Mouse (Mus musculus) spleen, adult 18-20 months (tissue): Measurements from ENCODE around the gene Speer4d.
"Not testable (repeated sequence)": the region's sequence is repeated elsewhere in the genome, so short reads cannot be mapped to it uniquely, and the experiment has no call there.

Source experiments
- DNase-seq, 2 experiments: peaks; one replicate each; pipeline ENCODE4 v3.0.0; 2022; ENCODE audit warnings: mixed read lengths in 2 of 2

Gene Speer4d

DNA sequence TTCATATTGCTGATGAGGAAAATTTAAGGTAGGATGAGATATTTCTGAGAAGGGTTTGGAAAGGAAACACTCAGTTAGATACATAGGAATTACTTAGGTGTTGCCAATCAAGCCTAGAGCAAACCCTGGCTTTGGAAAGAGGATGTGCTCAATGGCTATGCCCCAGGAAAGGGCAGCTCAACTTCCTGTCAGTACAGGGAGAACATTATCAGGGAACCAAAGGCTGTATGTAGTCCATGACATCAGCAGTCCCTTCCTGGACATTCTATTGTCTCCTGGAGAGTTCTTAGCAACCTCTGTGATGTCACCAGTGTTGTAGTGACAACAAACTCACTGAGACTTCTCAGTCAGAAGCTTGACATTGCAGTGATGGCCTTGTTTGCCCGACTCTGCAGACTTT is at the start of gene Speer4d:
Gene Speer4d, plus strand, starts transcription at position 301 of the 400 bp plus-strand sequence.
- not testable (repeated sequence) for DNase-seq

DNA sequence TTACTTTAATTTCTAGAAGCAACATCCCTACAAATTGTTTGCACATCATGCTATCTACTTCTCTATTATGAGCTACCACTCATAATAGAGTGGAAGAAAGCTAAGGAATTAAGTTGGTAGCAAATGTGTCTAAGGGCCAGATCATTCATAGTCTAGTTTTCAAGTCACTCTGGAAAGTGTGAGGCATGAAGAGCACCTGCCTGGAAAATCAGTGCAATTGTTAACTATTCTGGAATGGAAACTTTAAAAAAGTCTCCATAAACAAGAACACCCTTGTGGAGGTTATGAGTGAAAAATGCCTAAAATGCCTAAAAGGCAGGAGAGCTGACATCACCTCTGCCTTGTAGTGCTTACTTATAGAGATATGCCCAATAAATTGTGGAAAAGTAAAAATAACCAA is 45.1 kb upstream of the Speer4d start:
- not testable (repeated sequence) for DNase-seq

DNA sequence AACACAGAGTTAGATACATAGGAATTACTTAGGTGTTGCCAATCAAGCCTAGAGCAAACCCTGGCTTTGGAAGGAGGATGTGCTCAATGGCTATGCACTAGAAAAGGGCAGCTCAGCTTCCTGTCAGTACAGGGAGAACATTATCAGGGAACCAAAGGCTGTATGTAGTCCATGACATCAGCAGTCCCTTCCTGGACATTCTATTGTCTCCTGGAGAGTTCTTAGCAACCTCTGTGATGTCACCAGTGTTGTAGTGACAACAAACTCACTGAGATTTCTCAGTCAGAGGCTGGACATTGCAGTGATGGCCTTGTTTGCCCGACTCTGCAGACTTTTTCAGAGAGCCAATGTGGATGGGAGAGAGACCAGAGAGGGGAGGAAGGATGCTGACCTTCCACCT is 41.8 kb upstream of the Speer4d start, which contains the start of gene Gm21083:
Gene Gm21083, plus strand, starts transcription at position 301 of the 400 bp plus-strand sequence.
- DNase-seq: not testable (repeated sequence)

DNA sequence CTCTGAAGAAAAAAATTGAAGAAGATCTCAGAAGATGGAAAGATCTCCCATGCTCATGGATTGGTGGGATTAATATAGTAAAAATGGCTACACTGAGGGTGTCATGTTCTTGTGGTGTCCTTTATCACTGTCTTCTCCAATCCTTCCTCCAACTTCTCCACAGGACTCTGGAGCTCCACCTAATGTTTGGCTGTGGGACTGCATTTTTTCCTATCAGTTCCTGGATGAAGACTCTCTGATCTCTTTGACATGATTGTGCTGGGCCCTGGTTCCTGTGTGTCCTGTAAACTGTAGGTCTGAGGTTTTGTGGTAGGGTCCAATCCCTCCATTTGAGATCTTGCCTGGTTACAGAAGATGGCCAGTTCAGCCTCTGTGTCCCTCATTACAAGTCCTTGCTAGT is 32.5 kb upstream of the Speer4d start:
- DNase-seq: not testable (repeated sequence)

DNA sequence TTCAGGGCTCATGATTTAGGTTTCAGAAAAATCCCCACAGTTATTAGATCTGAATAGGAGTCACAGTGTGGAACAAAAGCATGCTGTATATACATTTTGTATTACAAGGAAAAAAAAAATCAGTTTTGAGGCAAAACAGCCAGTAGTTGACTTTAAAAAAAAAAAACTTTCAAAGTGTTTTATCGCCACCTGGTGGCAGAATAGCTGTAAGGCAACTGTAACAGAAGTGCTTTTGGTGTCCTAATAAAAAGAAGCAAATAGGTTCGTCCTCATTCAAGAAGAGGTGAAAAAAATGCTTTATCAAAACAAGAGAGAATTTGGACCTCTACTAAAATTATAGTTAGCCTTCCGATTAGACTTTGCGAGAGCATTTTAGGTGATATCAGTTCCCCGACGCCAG is 30.6 kb upstream of the Speer4d start:
- not testable (repeated sequence) for DNase-seq

DNA sequence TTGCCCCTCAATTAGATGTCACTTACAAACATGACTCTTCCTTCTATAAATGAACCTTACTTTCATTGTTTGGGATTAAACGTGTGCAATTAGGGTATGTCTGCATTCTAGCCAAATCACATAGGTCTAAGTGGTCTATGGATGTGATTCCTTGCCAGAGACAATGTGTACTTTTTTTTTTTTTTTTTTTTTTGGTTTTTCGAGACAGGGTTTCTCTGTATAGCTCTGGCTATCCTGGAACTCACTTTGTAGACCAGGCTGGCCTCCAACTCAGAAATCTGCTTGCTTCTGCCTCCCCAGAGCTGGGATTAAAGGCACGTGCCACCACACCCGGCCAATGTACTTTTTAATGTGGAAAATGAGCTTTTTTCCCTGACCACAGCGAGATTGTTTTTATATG is 28.2 kb upstream of the Speer4d start:
- DNase-seq: not testable (repeated sequence)

DNA sequence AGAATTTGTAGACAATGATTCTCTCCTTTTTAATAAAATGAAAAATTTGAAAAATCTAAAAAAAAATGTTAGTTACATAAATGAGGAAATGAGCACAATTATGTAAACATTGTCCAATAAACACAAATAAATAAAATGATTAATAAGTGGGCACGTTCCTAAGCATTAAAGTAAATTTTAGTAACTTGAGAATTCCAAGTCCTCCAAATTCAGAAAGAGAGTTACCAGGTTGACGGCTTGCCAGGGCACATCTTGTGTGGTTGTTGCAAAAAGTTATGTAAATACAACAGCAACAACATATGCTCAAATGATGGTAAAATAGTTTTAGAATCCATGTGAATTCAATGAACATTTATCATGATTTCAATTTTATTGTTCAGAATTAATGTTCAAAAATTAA is 27.3 kb upstream of the Speer4d start:
- not testable (repeated sequence) for DNase-seq

DNA sequence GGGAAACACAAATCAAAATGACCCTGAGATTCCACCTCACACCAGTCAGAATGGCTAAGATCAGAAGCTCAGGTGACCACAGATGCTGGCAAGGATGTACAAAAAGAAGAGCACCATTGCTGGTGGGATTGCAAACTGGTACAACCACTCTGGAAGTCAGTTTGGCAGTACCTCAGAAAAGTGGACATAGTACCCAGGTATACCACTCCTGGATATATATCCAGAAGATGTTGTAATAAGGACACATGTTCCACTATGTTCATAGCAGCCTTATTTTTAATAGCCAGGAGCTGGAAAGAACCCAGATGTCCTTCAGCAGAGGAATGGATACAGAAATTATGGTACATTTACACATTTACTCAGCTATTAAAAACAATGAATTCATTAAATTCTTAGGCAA is 20.0 kb upstream of the Speer4d start:
- DNase-seq: not testable (repeated sequence)

DNA sequence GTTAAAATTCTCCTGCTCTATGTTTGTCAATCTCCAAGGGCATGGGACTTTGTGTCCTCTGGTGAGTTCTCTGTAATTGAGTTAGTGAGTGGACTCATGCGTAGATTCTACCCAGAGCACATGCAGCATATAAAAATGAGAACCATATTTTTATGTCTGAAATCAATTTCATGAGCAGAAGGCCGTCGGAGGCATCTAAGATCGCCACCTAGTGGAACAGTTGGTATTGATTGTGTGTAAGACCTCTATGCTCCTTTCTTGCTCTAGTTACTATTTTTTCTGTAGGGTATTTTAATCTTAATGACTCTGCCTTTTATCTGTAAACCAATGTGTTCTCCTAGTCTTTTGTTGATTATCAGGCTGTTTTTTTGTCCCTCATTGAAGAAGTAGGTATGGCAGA is 18.5 kb upstream of the Speer4d start:
- not testable (repeated sequence) for DNase-seq

DNA sequence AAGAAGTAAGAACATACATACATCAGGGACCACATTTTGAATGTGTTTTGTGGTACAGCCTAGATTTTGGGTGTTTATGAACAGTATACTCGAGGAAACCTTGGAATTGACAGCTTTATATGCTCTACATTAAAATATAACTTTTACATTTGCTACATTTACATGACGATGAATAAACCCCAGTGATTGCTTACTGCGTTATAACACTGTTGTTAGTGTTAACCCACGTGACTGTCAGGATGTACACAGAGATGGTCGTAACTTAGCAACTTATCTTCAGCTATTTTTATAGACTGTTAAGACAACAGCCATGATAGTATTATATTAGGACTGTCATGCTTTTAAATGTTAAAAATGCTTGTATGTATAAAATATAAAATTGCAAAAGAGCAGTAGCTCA is 17.4 kb upstream of the Speer4d start:
- DNase-seq: not testable (repeated sequence)

DNA sequence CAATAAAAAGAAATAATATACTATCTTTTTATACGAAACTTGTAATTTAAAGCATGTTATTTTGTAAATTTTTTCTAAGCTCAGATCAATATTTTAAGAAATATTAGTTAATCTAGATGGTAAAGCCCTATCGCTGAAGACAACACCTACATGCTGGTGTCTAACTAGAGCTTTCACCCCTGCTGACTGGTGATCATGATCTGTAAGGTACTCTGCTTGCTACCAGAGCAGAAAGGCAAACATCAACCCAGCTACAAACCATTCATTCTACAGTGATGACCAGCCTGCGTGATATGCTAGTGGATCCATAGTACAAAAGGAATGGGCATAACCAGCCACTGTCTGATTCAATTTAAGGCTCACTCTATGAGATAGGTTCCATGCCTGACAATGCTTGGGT is 16.9 kb upstream of the Speer4d start:
- not testable (repeated sequence) for DNase-seq

DNA sequence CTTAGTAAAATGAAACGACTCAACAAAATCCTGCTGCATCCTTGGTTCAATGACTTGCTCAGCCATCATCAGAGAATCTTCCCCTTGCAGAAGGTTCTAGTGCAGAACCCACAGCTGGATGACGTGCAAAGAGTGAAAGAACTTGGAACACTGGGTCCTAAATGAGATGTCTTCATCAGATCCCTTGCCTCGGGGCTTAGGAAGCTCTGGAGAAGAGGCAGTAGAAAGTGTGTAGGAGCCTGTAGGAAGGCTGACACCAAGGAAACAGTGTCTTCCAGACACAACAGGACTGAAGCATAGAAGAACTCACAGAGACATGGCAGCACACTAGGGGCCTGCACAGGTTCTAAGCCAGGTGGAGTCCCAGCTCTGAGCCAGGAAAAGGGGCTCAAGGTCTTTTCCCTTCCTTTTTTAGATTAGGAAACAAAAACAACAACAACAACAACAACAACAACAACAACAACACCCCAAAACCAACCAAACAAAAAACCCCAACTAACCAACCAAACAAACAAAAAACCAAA is 16.4 kb upstream of the Speer4d start:
- not testable (repeated sequence) for DNase-seq

DNA sequence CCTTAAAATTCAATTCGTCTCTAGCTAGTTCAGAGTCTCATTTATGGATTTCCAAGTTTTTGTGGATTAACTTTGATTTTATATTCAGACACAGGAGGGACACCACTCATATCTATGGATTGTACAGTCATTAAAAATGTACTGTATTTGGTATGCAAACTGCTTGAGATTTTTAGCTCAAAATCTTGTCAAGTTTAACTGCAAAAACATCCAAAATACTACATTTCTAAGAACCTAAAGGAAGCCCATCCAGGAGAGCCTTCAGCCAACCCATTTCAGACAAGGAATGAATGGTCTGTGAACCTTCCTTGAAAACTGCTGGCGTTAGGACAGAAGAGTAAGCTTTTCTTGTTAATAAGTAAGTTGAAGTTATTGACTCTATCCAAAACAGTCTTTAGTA is 15.9 kb upstream of the Speer4d start:
- DNase-seq: not testable (repeated sequence)

DNA sequence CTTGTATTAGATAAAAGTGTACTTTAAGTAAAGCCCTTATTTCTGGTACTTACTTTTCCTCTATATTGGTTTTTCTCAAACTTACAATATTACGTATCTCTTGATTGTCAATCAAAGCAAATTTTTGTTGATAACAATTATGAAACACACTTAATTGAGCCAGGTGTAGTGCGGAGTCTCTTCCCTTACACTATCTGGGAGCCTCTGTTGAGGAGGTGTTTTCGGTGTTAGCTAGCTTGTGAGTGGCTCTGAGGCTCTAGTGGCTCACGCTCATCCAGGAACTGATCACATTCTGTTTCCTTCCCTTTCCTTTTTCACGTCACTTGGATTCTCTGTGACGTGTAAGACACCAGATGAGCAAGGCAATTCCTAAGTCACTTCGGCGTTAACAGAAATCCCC is 15.3 kb upstream of the Speer4d start:
- not testable (repeated sequence) for DNase-seq

DNA sequence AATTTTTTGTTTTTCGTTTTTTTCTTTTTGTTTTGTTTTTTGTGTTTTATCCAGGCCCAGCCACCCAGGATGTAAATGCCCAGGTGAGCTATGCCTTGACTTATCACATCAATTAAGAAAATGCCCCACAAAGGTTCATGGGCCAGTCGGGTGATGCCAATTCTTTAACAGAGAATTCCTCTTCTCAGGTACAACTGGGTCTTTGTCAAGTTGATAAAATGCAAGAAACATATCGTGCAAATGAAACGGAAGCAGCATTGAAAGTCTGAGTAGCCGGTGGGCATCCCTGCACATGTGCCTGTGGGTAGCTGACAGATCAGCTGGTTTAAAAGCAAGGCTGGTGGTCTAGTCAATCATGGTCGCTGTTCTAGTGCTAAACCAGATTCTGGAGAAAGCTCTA is 12.2 kb upstream of the Speer4d start:
- peak; percentile 2 to 4 for DNase-seq

DNA sequence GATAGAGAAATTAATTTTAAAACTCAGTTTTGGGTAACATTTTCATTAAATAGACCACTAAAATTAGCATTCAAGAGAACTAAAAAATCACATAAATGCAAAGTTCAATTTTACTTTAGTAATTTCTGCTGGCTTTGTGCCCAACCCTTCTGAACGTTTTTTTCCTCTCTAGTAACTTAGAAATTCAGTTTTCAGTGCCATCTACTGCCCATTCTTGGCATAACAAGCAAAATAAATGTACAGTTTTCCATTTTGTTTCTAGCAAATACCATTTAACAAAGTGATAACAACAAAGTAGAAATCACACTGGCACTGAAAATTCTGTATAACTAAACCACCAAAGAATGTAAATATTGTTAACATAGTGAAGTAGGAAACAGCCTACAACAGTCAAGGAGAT is 8.2 kb upstream of the Speer4d start:
- DNase-seq: not testable (repeated sequence)

DNA sequence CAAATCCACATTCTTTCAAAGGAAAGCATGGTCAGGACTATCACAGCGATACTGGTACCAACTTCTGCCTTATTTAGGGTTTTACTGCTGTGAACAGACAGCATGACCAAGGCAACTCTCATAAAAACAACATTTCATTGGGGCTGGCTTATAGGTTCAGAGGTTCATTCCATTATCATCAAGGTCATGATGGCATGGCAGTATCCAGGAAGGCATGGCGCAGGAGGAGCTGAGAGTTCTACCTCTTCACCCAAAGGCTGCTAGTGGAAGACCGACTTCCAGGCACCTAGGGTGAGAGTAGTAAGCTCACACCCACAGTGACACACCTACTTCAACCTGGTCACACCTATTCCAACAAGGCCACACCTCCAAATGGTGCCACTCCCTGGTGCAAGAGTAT is 2.7 kb upstream of the Speer4d start:
- DNase-seq: not testable (repeated sequence)

DNA sequence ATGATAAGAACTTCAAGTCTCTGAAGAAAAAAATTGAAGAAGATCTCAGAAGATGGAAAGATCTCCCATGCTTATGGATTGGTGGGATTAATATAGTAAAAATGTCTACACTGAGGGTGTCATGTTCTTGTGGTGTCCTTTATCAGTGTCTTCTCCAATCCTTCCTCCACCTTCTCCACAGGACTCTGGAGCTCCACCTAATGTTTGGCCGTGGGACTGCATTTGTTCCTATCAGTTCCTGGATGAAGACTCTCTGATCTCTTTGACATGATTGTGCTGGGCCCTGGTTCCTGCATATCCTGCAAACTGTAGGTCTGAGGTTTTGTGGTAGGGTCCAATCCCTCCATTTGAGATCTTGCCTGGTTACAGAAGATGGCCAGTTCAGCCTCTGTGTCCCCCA is 9.3 kb downstream of the Speer4d start:
- DNase-seq: peak in 1 of 2 experiments; percentile 4

DNA sequence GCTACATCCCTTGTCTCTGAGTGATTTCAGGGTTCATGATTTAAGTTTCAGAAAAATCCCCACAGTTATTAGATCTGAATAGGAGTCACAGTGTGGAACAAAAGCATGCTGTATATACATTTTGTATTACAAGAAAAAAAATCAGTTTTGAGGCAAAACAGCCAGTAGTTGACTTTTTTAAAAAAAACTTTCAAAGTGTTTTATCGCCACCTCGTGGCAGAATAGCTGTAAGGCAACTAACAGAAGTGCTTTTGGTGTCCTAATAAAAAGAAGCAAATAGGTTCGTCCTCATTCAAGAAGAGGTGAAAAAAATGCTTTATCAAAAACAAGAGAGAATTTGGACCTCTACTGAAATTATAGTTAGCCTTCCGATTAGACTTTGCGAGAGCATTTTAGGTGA is 11.2 kb downstream of the Speer4d start:
- not testable (repeated sequence) for DNase-seq

DNA sequence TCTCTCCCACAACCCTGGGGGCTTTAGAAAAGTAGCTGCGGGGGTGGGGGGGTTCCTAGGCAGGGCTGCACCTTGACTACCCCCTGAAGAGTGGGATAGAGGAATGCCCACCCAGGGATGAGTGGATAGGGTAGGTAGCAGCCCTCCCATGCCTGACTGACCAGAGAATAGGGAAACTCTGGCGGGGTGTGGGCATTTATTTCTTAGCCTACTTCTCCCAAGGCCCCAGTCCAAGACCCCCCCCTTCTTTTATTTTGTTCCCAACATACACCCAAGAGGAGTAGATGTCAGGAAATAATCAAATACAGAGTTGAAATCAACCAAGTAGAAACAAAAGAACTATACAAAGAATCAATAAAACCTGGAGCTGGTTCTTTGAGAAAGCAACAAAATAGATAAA is 18.8 kb downstream of the Speer4d start:
- DNase-seq: not testable (repeated sequence)

DNA sequence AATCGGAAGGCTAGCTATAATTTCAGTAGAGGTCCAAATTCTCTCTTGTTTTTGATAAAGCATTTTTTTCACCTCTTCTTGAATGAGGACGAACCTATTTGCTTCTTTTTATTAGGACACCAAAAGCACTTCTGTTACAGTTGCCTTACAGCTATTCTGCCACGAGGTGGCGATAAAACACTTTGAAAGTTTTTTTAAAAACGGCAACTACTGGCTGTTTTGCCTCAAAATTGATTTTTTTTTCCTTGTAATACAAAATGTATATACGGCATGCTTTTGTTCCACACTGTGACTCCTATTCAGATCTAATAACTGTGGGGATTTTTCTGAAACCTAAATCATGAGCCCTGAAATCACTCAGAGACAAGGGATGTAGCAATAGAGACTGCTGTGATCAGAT is 26.8 kb downstream of the Speer4d start:
- not testable (repeated sequence) for DNase-seq

DNA sequence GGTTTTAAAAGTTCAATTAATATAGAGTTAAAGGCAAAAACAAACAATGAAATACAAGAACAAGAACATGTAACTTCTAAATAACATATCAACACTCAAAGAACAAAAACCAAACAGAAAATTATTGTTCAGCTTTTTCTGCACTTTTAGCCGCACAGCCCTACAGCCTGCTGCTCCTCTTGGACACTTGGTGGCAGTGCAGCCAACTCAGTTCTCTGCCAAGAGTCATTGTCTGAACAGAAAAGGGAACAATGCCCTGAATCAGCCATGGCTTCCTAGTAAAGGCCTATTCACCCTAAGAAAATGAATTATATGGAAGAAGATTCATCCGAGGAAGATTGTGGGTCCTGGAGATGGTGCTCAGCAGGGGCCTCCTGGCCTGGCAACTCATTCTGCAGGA is 33.5 kb downstream of the Speer4d start:
- DNase-seq: not testable (repeated sequence)

DNA sequence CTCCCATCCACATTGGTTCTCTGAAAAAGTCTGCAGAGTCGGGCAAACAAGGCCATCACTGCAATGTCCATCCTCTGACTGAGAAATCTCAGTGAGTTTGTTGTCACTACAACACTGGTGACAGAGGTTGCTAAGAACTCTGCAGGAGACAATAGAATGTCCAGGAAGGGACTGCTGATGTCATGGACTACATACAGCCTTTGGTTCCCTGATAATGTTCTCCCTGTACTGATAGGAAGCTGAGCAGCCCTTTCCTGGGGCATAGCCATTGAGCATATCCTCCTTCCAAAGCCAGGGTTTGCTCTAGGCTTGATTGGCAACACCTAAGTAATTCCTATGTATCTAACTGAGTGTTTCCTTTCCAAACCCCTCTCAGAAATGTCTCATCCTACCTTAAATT is 38.1 kb downstream of the Speer4d start, which contains the start of gene 4930572O03Rik:
Gene 4930572O03Rik, minus strand, starts transcription at position 101 of the 400 bp plus-strand sequence.
- not testable (repeated sequence) for DNase-seq

DNA sequence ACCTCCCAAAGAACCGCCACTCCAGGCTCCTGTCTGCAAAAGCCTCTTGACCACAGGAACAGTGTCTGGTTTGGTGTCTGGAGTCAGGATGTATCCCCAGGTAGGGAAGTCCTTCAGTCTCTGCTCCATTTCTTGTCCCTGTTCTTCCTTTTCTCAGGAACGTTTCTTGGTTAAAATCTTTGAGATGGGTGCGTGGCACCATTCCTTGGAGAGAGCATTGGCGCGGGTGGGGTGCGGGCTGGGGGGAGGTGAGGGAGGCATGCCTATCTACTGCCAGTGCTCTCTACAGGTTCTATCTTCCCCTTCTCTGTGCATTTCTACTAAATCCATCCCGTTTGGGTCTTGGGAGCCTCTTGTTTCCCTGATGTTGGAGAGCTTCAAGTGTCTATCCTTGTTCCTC is 45.0 kb downstream of the Speer4d start:
- not testable (repeated sequence) for DNase-seq

DNA sequence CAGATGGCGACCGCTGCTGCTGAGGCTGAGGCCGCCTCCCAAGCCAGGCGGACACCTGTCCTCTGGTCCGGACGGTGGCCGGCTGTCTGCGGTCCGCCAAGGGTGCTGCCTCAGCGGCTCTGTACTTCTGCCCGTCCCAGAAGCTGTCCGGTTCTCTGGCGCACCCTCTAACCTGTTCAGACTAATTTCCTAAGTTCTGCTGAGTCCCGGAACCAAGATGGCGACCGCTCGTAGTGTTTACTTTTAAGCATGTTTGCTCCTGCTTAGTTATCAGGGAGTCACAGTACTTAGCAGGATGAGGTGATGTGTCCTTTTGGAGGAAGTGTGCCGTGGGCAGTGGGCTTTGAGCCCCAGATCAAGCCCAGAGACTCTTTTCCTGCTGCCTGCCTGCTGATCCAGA is 51.9 kb downstream of the Speer4d start:
- DNase-seq: not testable (repeated sequence)
